ENCODE assay signal across 16 mouse cellular contexts in the genomic region with DNA sequence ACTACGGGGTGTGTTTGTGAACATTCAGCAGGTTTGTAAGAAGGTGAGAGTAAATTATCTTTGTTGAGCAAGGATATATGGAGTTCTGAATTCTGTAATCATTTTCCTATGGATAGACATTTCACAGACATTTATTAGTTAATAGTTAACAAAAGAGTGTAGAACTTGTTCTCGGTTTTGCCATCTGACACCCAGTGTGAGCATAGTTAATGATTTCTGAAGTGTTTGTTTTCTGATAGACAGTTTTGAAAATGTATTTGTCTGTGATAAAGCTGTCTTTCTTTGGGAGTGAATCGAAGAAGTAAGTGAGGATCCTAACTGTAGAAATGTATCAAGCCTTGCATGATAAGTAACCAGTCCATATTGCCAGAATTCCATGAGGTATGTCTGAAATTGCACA.
"Had no signal": no experiment of that assay in that cellular context is flagged by ENCODE, and none has a peak within 500 bp of the region (broad histone marks: within the 10 kb centered on the region; RNA-seq: fewer than 3 reads in every experiment).

No protein-coding gene starts in this region.

- H3K4me3 ChIP-seq: limb, embryonic 12.5 days; limb, embryonic 15.5 days; liver, embryonic 13.5 days had no signal

- H3K9me3 ChIP-seq: limb, embryonic 12.5 days; limb, embryonic 15.5 days; liver, embryonic 13.5 days had no signal

- H3K27me3 ChIP-seq: limb, embryonic 12.5 days; limb, embryonic 15.5 days; liver, embryonic 13.5 days had no signal

- DNase-seq: kidney, postnatal 25 days; left cerebral cortex, postnatal 4 days; liver, embryonic 13.5 days; lung, adult 2 months; lung, postnatal 14 days; lung, postnatal 4 days; midbrain, embryonic 14.5 days; thymus, adult 2 months; thymus, postnatal 14 days; thymus, postnatal 4 days had no signal

- ATAC-seq: hindbrain, postnatal 0 days; inflammation-experienced regulatory T-cells, adult 6 months had no signal

- H3K27ac ChIP-seq: hindbrain, embryonic 14.5 days; hindbrain, postnatal 0 days; limb, embryonic 12.5 days; limb, embryonic 15.5 days; liver, embryonic 13.5 days had no signal

- H3K4me1 ChIP-seq: limb, embryonic 12.5 days; limb, embryonic 15.5 days; liver, embryonic 13.5 days had no signal

- H3K36me3 ChIP-seq: limb, embryonic 12.5 days; limb, embryonic 15.5 days; liver, embryonic 13.5 days had no signal

- H3K4me2 ChIP-seq: hindbrain, embryonic 14.5 days; limb, embryonic 12.5 days; limb, embryonic 15.5 days; liver, embryonic 13.5 days; midbrain, embryonic 11.5 days had no signal

- H3K9ac ChIP-seq: hindbrain, embryonic 14.5 days; limb, embryonic 12.5 days; limb, embryonic 15.5 days; liver, embryonic 13.5 days had no signal
